Mouse (Mus musculus): Measurements from ENCODE around the gene Anapc15. TPM values are rescaled to one million over a fixed set of nuclear protein-coding genes. Genes with fewer than 3 reads are reported as not detected.

The Anapc15 gene
- polyA plus RNA-seq, 1 experiment from 2014 or later = 28.5 TPM

DNA sequence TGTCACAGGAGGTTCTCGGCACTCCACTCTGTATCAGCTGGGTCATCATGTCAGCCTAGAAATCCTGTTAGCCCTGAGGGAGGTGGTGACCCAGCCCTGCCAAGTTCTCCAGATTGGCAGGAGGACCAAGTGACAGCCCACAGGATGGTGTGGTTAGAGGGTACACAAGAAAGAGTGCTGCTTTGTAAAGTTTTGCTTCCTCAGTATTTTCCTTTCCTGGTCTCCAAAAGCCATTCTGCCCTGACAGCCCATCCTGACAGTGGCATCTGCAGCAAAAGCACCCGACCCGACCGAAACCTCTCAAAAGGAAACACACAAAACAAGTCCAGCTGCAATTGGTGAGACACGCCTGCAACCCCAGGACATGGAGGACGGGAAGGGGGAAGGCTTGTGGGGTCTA, 19.3 kb upstream of the Anapc15 start:
- H3K4me2 ChIP-seq (ENCODE audit: low read depth, low read length) = no peak overlapping the region
- 49% methylated on average over 6 of the region's 6 CpGs for WGBS (ENCODE audit: insufficient replicate concordance)
- no peak overlapping the region for H3K27ac ChIP-seq (ENCODE audit: low read depth)
- DNase-seq (no peak), ATAC-seq (no peak)
- H3K4me1 ChIP-seq (ENCODE audit: insufficient read depth) = no peaks in the 10 kb centered on the region
- no peaks in the 10 kb centered on the region; the same call in 1 of the 2 replicates for H3K27me3 ChIP-seq (ENCODE audit: insufficient read depth, low read length)
- no peaks in the 10 kb centered on the region for H3K9me3 ChIP-seq (ENCODE audit: low read length)
- no peak overlapping the region for H3K9ac ChIP-seq (replicated peaks)
- H3K4me3 ChIP-seq (ENCODE audit: low read depth, low read length) = no peak overlapping the region
- TF ChIP-seq CTCF (IDR thresholded peaks at IDR 0.05; ENCODE audit: low read depth) = no peak
- TF ChIP-seq EP300 (IDR thresholded peaks at IDR 0.05; ENCODE audit: low read depth) = no peak
- no peaks in the 10 kb centered on the region for H3K36me3 ChIP-seq (replicated peaks; ENCODE audit: insufficient read depth, low read length)

- 85% methylated on average over 1 of the region's 1 CpGs for WGBS (ENCODE audit: insufficient replicate concordance)
- H3K4me1 ChIP-seq (ENCODE audit: insufficient read depth) = 0 out of 2 replicates have a peak, but pooled peaks cover 2% of the 10 kb centered on the region
- no peak for ATAC-seq
Observed at GRCm38 (mm10) chr7:101847934-101848333, 15.6 kb upstream of the Anapc15 start.

DNA sequence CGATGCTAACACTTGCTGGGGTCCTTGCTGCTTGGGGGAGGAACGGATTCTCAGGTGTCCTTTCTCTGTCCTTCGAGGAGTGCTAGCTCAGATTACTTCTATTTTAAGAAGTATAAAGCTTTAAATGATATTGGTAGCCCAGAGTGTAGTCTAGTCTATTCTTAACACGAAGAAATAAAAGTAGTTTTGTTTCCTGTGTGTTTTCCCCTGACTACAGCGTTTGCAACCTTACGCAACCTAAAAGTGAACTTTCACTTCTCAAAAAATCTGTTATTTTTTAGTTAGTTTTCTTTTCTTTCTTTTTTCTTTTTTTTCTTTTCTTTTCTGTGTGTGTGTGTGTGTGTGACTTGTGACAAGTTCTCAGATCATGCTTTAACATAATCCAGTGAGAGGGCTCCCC, 11.8 kb upstream of the Anapc15 start:
- Histone ChIP-seq H3K9me3 (ENCODE audit: low read length) (no peaks in the 10 kb centered on the region), H3K4me1 (ENCODE audit: insufficient read depth) (0 out of 2 replicates have a peak, but pooled peaks cover 2% of the 10 kb centered on the region), H3K9ac (replicated peaks) (no peak overlapping the region), H3K4me2 (ENCODE audit: low read depth, low read length) (no peak overlapping the region), H3K36me3 (replicated peaks; ENCODE audit: insufficient read depth, low read length) (no peaks in the 10 kb centered on the region), H3K27me3 (ENCODE audit: insufficient read depth, low read length) (no peaks in the 10 kb centered on the region), H3K27ac (ENCODE audit: low read depth) (no peak overlapping the region), H3K4me3 (ENCODE audit: low read depth, low read length) (no peak overlapping the region)
- TF ChIP-seq CTCF (IDR thresholded peaks at IDR 0.05; ENCODE audit: low read depth) (no peak), EP300 (IDR thresholded peaks at IDR 0.05; ENCODE audit: low read depth) (no peak)
- ATAC-seq (no peak), DNase-seq (no peak)
- 53% methylated on average over 6 of the region's 6 CpGs for WGBS (ENCODE audit: insufficient replicate concordance)

More at GRCm38 (mm10) chr7:101847934-101848333, 15.6 kb upstream of the Anapc15 start:
- Histone ChIP-seq H3K36me3 (replicated peaks; ENCODE audit: insufficient read depth, low read length) (no peaks in the 10 kb centered on the region), H3K27me3 (ENCODE audit: insufficient read depth, low read length) (no peaks in the 10 kb centered on the region), H3K9ac (replicated peaks) (no peak overlapping the region), H3K4me3 (ENCODE audit: low read depth, low read length) (no peak overlapping the region), H3K27ac (ENCODE audit: low read depth) (no peak overlapping the region), H3K4me2 (ENCODE audit: low read depth, low read length) (no peak overlapping the region), H3K9me3 (ENCODE audit: low read length) (no peaks in the 10 kb centered on the region)
- TF ChIP-seq CTCF (IDR thresholded peaks at IDR 0.05; ENCODE audit: low read depth) (peak; percentile 12; the same call in 1 of the 2 replicates), EP300 (IDR thresholded peaks at IDR 0.05; ENCODE audit: low read depth) (no peak)
- DNase-seq = no peak

GRCm38 (mm10) chr7:101852846-101853245, 10.7 kb upstream of the Anapc15 start:
- no peaks in the 10 kb centered on the region for H3K9me3 ChIP-seq (ENCODE audit: low read length)
- no peak overlapping the region for H3K4me2 ChIP-seq (ENCODE audit: low read depth, low read length)
- WGBS (ENCODE audit: insufficient replicate concordance) = 76% methylated on average over 6 of the region's 6 CpGs
- TF ChIP-seq EP300 (IDR thresholded peaks at IDR 0.05; ENCODE audit: low read depth) = no peak
- no peaks in the 10 kb centered on the region for H3K27me3 ChIP-seq (ENCODE audit: insufficient read depth, low read length)
- H3K4me3 ChIP-seq (ENCODE audit: low read depth, low read length) = no peak overlapping the region
- no peak overlapping the region for H3K27ac ChIP-seq (ENCODE audit: low read depth)
- DNase-seq (no peak), ATAC-seq (0 out of 2 replicates have a peak, but pooled peaks have one; percentile 45)
- no peak overlapping the region for H3K9ac ChIP-seq (replicated peaks)
- no peaks in the 10 kb centered on the region for H3K36me3 ChIP-seq (replicated peaks; ENCODE audit: insufficient read depth, low read length)
- 0 out of 2 replicates have a peak, but pooled peaks cover 2% of the 10 kb centered on the region for H3K4me1 ChIP-seq (ENCODE audit: insufficient read depth)

DNA sequence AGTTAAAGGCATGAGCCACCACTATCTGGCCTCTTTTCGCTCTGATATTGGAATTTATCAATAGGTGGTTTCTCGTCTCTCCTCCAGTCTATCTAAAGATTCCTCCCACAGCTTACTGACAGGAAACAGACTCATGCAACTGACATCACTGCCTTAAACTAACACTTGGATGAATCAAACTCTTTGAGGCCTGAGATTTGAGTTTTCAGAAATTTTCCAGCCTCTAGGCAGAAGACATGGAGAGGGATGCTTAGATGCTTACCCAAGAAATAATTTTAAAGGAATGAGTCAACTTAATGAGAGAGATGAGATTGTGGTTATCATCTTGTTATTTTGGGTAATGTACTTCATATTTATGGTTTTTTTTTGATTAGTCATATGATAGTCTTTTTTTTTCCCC, 9.7 kb upstream of the Anapc15 start:
- no peaks in the 10 kb centered on the region for H3K9me3 ChIP-seq (ENCODE audit: low read length)
- TF ChIP-seq CTCF (IDR thresholded peaks at IDR 0.05; ENCODE audit: low read depth) (no peak), EP300 (IDR thresholded peaks at IDR 0.05; ENCODE audit: low read depth) (no peak)
- 0 out of 2 replicates have a peak, but pooled peaks cover 2% of the 10 kb centered on the region for H3K4me1 ChIP-seq (ENCODE audit: insufficient read depth)
- no peaks in the 10 kb centered on the region for H3K27me3 ChIP-seq (ENCODE audit: insufficient read depth, low read length)
- WGBS (ENCODE audit: insufficient replicate concordance) = 54% methylated on average over 2 of the region's 2 CpGs
- no peak overlapping the region for H3K27ac ChIP-seq (ENCODE audit: low read depth)
- H3K4me2 ChIP-seq (ENCODE audit: low read depth, low read length) = no peak overlapping the region
- no peaks in the 10 kb centered on the region for H3K36me3 ChIP-seq (replicated peaks; ENCODE audit: insufficient read depth, low read length)
- no peak overlapping the region for H3K4me3 ChIP-seq (ENCODE audit: low read depth, low read length)
- ATAC-seq = no peak
- DNase-seq = no peak
- H3K9ac ChIP-seq (replicated peaks) = no peak overlapping the region

GRCm38 (mm10) chr7:101857094-101857493, 6.4 kb upstream of the Anapc15 start, which contains the start of gene Folr2:
Folr2 (minus strand) TSS chr7:101857194.
- Histone ChIP-seq H3K4me2 (ENCODE audit: low read depth, low read length) (no peak within 1 kb of the TSS), H3K4me1 (ENCODE audit: insufficient read depth) (0 out of 2 replicates have a peak, but pooled peaks cover 2% of the 10 kb centered on the region), H3K36me3 (replicated peaks; ENCODE audit: insufficient read depth, low read length) (no peaks in the 10 kb centered on the region), H3K27ac (ENCODE audit: low read depth) (no peak within 1 kb of the TSS), H3K9me3 (ENCODE audit: low read length) (no peaks in the 10 kb centered on the region), H3K4me3 (ENCODE audit: low read depth, low read length) (no peak within 1 kb of the TSS), H3K9ac (replicated peaks) (no peak within 1 kb of the TSS), H3K27me3 (ENCODE audit: insufficient read depth, low read length) (no peaks in the 10 kb centered on the region)
- ATAC-seq = no peak
- DNase-seq = no peak
- WGBS (ENCODE audit: insufficient replicate concordance) = 73% methylated on average over 4 of the region's 4 CpGs
- TF ChIP-seq CTCF (IDR thresholded peaks at IDR 0.05; ENCODE audit: low read depth) = no peak
- TF ChIP-seq EP300 (IDR thresholded peaks at IDR 0.05; ENCODE audit: low read depth) = no peak

Measured in liver, postnatal 0 days (tissue).